Mouse (Mus musculus) E14TG2a.4 (cell line): ENCODE results near the gene Fntb.

ENCODE experiments used
- CTCF ChIP-seq: conservative IDR thresholded peaks from 2 replicates; pipeline ENCODE4 v1.5.1; 2014; ENCODE audit warnings: low read length
- NANOG ChIP-seq: IDR thresholded peaks from 2 replicates; pipeline ENCODE4 v1.6.1; 2014; ENCODE audit warnings: borderline replicate concordance, low read length, mixed read lengths
- POU5F1 ChIP-seq: IDR thresholded peaks from 2 replicates; pipeline ENCODE4 v1.6.1; 2014; ENCODE audit warnings: low read length, borderline replicate concordance

GRCm38 (mm10) chr12:76867586-76868280 is 102.3 kb downstream of the Fntb start:
- TF ChIP-seq CTCF (no peak), NANOG (no peak), POU5F1 (no peak)
